Mouse (Mus musculus) CH12.LX (cell line): ENCODE data around the gene Kalrn.
A peak's percentile ranks its signal among the peaks of the same experiment; 100 is the strongest.

Source experiments
- BHLHE40 ChIP-seq: IDR thresholded peaks from 2 replicates; pipeline ENCODE4 v1.6.1; 2011; ENCODE audit warnings: mild to moderate bottlenecking, low read depth, low read length, improper control_type of control experiment
- CTCF ChIP-seq, 2 experiments: IDR thresholded peaks in 1 of 2; conservative IDR thresholded peaks in 1 of 2; 2 replicates each; pipeline ENCODE4 v1.5.1; 2011 to 2012; ENCODE audit warnings: low read depth in 2 of 2, low read length in 2 of 2, improper control_type of control experiment in 1 of 2, inconsistent platforms in 1 of 2, mild to moderate bottlenecking in 1 of 2, moderate library complexity in 1 of 2
- ELF1 ChIP-seq: IDR thresholded peaks from 2 replicates; pipeline ENCODE4 v1.6.1; 2014; ENCODE audit warnings: low read depth, mild to moderate bottlenecking, inconsistent platforms, low read length, improper control_type of control experiment
- EP300 ChIP-seq: IDR thresholded peaks from 2 replicates; pipeline ENCODE4 v1.6.1; 2011; ENCODE audit warnings: low read length, improper control_type of control experiment
- JUND ChIP-seq: conservative IDR thresholded peaks from 2 replicates; pipeline ENCODE4 v1.6.1; 2011; ENCODE audit warnings: low read depth, low read length, improper control_type of control experiment
- MAZ ChIP-seq: IDR thresholded peaks from 2 replicates; pipeline ENCODE4 v1.6.1; 2012; ENCODE audit warnings: low read depth, mild to moderate bottlenecking, inconsistent platforms, low read length, improper control_type of control experiment, moderate library complexity
- MYC ChIP-seq: IDR thresholded peaks from 2 replicates; pipeline ENCODE4 v1.6.1; 2011; ENCODE audit warnings: low read depth, mild to moderate bottlenecking, improper control_type of control experiment, low read length
- POLR2A ChIP-seq: IDR thresholded peaks from 2 replicates; pipeline ENCODE4 v1.6.1; 2011; ENCODE audit warnings: low read depth, mild to moderate bottlenecking, improper control_type of control experiment, low read length
- POLR2AphosphoS2 ChIP-seq: IDR thresholded peaks from 2 replicates; pipeline ENCODE4 v1.6.1; 2011; ENCODE audit warnings: low read depth, low read length, improper control_type of control experiment
- USF1 ChIP-seq: IDR thresholded peaks from 2 replicates; pipeline ENCODE4 v1.6.1; 2014; ENCODE audit warnings: low read depth, mild to moderate bottlenecking, inconsistent platforms, low read length, improper control_type of control experiment
- ZC3H11A ChIP-seq: IDR thresholded peaks from 2 replicates; pipeline ENCODE4 v1.6.1; 2012; ENCODE audit warnings: low read depth, mild to moderate bottlenecking, inconsistent platforms, low read length, improper control_type of control experiment
- ZMIZ1 ChIP-seq: IDR thresholded peaks from 2 replicates; pipeline ENCODE4 v1.6.1; 2012; ENCODE audit warnings: low read depth, mild to moderate bottlenecking, inconsistent platforms, low read length, improper control_type of control experiment
- ZNF384 ChIP-seq: IDR thresholded peaks from 2 replicates; pipeline ENCODE4 v1.6.1; 2012; ENCODE audit warnings: low read depth, low read length, improper control_type of control experiment, inconsistent platforms

DNA sequence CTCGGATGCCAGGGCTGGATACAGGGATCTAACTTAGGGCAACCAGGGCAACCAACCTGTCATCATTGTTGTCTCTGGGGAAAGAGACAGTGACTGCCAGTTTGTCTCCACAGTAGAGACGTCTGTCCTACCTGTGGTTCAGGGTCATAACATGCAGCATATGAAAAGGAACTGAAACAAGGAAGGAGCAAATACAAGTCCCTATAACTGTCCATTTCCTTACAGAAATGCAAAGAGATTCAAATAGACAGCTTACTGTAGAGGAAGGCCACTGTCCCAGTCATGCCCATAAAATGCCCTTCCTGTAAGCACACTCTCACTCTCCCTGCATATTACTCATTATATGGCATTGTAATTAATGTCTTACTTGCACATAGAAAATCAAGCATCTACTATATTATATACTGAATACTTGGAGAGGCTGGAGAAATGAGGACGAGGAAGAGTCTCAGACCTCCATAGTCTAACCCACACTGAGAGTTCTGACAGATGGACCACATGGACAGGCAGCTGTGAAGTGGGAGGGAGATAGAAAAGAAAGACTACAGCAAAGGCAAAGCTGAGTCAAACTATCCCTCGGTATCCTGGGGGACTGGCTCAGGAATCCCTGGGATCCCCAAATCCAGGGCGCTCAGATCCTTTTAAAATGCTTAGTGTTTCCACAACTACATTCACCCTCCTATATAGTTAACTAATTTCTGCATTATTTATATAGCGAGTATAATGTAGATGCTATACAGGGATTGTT, 530.1 kb downstream of the Kalrn start:
- no peak for TF ChIP-seq CTCF (conservative IDR thresholded peaks at IDR 0.05 in 1 of 2, IDR thresholded peaks at IDR 0.05 in 1 of 2; ENCODE audit: low read depth in 2 of 2, low read length in 2 of 2)
- no peak for TF ChIP-seq BHLHE40
- TF ChIP-seq POLR2A: no peak
- TF ChIP-seq ZNF384: no peak
- TF ChIP-seq EP300: peak; percentile 42
- no peak for TF ChIP-seq MYC
- TF ChIP-seq ELF1: no peak
- TF ChIP-seq ZC3H11A: no peak
- no peak for TF ChIP-seq POLR2AphosphoS2
- TF ChIP-seq ZMIZ1: no peak
- TF ChIP-seq USF1: no peak
- TF ChIP-seq MAZ: no peak
- TF ChIP-seq JUND: no peak
